Mouse (Mus musculus) liver, embryonic 16.5 days (tissue): ENCODE data around the gene Derl3. TPM values are rescaled to one million over a fixed set of nuclear protein-coding genes. Genes with fewer than 3 reads are reported as not detected.
"Not testable (repeated sequence)": the region's sequence is repeated elsewhere in the genome, so short reads cannot be mapped to it uniquely, and the experiment has no call there.

Source experiments
- ATAC-seq: fragments of 200-750 bp; cut with Nextera tagmentation; 2 replicates; pipeline ENCODE4 v1.8.0; 2017; ENCODE audit warnings: low read depth, mild to moderate bottlenecking, moderate number of reproducible peaks, moderate library complexity
- H3K27ac ChIP-seq: fragments of 300-500 bp; sonication (generic); 2 replicates; pipeline ENCODE4 v1.5.1; 2014; ENCODE audit warnings: mild to moderate bottlenecking, low read length
- H3K27me3 ChIP-seq: fragments of 300-500 bp; sonication (generic); 2 replicates; pipeline ENCODE4 v1.6.1; 2014; ENCODE audit warnings: low read depth, low read length, mixed read lengths; ENCODE audit not compliant: control insufficient read depth, insufficient read depth
- H3K36me3 ChIP-seq: fragments of 300-500 bp; sonication (generic); 2 replicates; pipeline ENCODE4 v1.6.1; 2014; ENCODE audit warnings: mild to moderate bottlenecking; ENCODE audit not compliant: control insufficient read depth, insufficient read depth
- H3K4me1 ChIP-seq: fragments of 300-500 bp; sonication (generic); 2 replicates; pipeline ENCODE4 v1.6.1; 2014; ENCODE audit warnings: low read depth, low read length, mixed read lengths; ENCODE audit not compliant: control insufficient read depth
- H3K4me2 ChIP-seq: fragments of 300-500 bp; sonication (generic); 2 replicates; pipeline ENCODE4 v1.6.1; 2014; ENCODE audit warnings: low read depth, low read length, mixed read lengths
- H3K4me3 ChIP-seq: fragments of 300-500 bp; sonication (generic); 2 replicates; pipeline ENCODE4 v1.5.1; 2014; ENCODE audit warnings: low read depth, mild to moderate bottlenecking, low read length
- H3K9ac ChIP-seq: fragments of 300-500 bp; sonication (generic); 2 replicates; pipeline ENCODE4 v1.6.1; 2014; ENCODE audit warnings: low read depth, low read length
- H3K9me3 ChIP-seq: fragments of 300-500 bp; sonication (generic); replicated peaks from 2 replicates; pipeline ENCODE4 v1.6.1; 2016; ENCODE audit warnings: low read length; ENCODE audit not compliant: control insufficient read depth
- WGBS: fragments of 180-500 bp; shearing (Covaris S2); extraction: QIAGEN DNeasy Blood & Tissue Kit; methylation state at CpG from one replicate; pipeline ENCODE4 v1.1.7; 2014; ENCODE audit not compliant: insufficient replicate concordance; 5-methylcytosine and 5-hydroxymethylcytosine counted together
- polyA plus RNA-seq: library from polyadenylated mRNA; unstranded; fragments of >200 nt; fragmentation: Nextera tagmentation; extraction: Ambion mirVana; gene quantifications from 2 replicates; pipeline ENCODE4 v1.2.1, GENCODE M21; 2015

Derl3 gene
- polyA plus RNA-seq, 1 experiment from 2014 or later = 0.85 TPM

DNA sequence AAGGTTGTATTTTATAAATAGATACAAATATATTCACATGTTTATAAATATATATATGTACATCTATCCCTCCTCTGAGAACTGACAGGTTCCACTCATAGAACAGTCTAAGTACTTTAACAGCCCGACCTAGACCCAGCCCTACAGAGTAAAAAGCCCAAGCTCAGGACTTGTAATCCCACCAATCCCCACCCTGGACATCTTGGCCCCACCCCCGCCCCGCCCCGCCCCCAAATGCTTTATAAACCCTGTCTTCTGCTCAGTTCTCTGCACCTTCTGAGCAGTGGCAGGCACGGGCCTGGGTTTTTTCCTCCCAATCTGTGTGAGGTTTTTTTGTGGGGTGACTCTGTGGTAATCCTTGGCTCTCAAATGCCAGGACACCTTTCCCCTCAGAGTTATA, 39.1 kb upstream of the Derl3 start:
- H3K36me3 ChIP-seq = no peaks in the 10 kb centered on the region
- WGBS = 30% methylated on average over 5 of the region's 5 CpGs
- no peak for ATAC-seq

DNA sequence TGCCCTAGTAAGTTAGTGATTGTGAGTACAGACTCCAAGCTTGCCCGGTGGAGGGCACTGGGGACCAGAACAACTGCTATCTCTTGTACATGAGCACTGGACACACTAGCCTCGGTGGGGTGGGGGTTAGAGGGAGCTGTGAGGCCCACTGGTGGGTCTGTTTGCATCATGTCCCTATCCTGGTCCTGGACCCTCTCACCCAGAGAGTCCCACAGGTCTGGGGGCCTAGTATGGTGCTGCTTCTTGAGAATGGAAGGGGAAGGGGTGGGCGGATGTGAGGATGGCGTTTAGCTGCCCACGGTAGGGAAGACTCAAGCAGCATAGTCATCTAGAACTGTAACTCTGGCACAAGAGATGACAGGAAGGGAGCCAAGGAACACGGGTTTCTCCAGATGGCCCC, 38.4 kb upstream of the Derl3 start:
- 51% methylated on average over 6 of the region's 6 CpGs for WGBS
- no peaks in the 10 kb centered on the region for H3K27me3 ChIP-seq
- H3K36me3 ChIP-seq = no peaks in the 10 kb centered on the region
- no peak for ATAC-seq
- H3K4me1 ChIP-seq = peaks cover 19% of the 10 kb centered on the region
- no peak overlapping the region for H3K4me3 ChIP-seq
- no peak overlapping the region for H3K9ac ChIP-seq
- H3K27ac ChIP-seq = no peak overlapping the region
- H3K4me2 ChIP-seq = no peak overlapping the region
- no peaks in the 10 kb centered on the region for H3K9me3 ChIP-seq

More for the DNA sequence above, 39.1 kb upstream of the Derl3 start:
- H3K9me3 ChIP-seq = no peaks in the 10 kb centered on the region
- H3K4me1 ChIP-seq = peaks cover 19% of the 10 kb centered on the region
- no peak overlapping the region for H3K4me2 ChIP-seq
- no peak overlapping the region for H3K27ac ChIP-seq
- H3K4me3 ChIP-seq = no peak overlapping the region
- no peaks in the 10 kb centered on the region for H3K27me3 ChIP-seq
- no peak overlapping the region for H3K9ac ChIP-seq

GRCm38 (mm10) chr10:75855416-75855981, 37.7 kb upstream of the Derl3 start:
- Histone ChIP-seq H3K4me1 (peaks cover 22% of the 10 kb centered on the region), H3K27ac (no peak overlapping the region), H3K4me3 (no peak overlapping the region), H3K4me2 (no peak overlapping the region), H3K9me3 (no peaks in the 10 kb centered on the region), H3K27me3 (no peaks in the 10 kb centered on the region), H3K9ac (no peak overlapping the region), H3K36me3 (no peaks in the 10 kb centered on the region)
- no peak for ATAC-seq
- WGBS = 82% methylated on average over 15 of the region's 15 CpGs

- Histone ChIP-seq H3K27ac (no peak overlapping the region), H3K9me3 (no peaks in the 10 kb centered on the region), H3K27me3 (no peaks in the 10 kb centered on the region), H3K4me1 (peaks cover 25% of the 10 kb centered on the region), H3K9ac (no peak overlapping the region), H3K36me3 (no peaks in the 10 kb centered on the region), H3K4me3 (no peak overlapping the region), H3K4me2 (no peak overlapping the region)
- WGBS = 70% methylated on average over 11 of the region's 11 CpGs
- ATAC-seq = no peak
These were observed 36.9 kb upstream of the Derl3 start for GRCm38 (mm10) chr10:75856155-75856907.

- Histone ChIP-seq H3K9me3 (no peaks in the 10 kb centered on the region), H3K4me1 (peaks cover 25% of the 10 kb centered on the region), H3K36me3 (no peaks in the 10 kb centered on the region), H3K4me3 (no peak overlapping the region), H3K27me3 (no peaks in the 10 kb centered on the region), H3K4me2 (no peak overlapping the region), H3K9ac (no peak overlapping the region), H3K27ac (no peak overlapping the region)
- no peak for ATAC-seq
- WGBS = 68% methylated on average over 3 of the region's 3 CpGs
These were observed 36.2 kb upstream of the Derl3 start for GRCm38 (mm10) chr10:75856976-75857375.

- Histone ChIP-seq H3K4me3 (no peak overlapping the region), H3K27ac (no peak overlapping the region), H3K9me3 (no peaks in the 10 kb centered on the region), H3K4me2 (no peak overlapping the region), H3K9ac (no peak overlapping the region), H3K36me3 (no peaks in the 10 kb centered on the region), H3K27me3 (no peaks in the 10 kb centered on the region), H3K4me1 (peaks cover 25% of the 10 kb centered on the region)
- 78% methylated on average over 4 of the region's 4 CpGs for WGBS
- no peak for ATAC-seq
These were observed 35.6 kb upstream of the Derl3 start for GRCm38 (mm10) chr10:75857598-75857997.

- H3K36me3 ChIP-seq = no peaks in the 10 kb centered on the region
- peak; percentile 53 for ATAC-seq
- peak overlapping the region; percentile 78 for H3K9ac ChIP-seq
- H3K9me3 ChIP-seq = no peaks in the 10 kb centered on the region
- 2% methylated on average over 27 of the region's 27 CpGs for WGBS
- H3K27me3 ChIP-seq = no peaks in the 10 kb centered on the region
- H3K27ac ChIP-seq = peak overlapping the region; percentile 90
- peak overlapping the region; percentile 72 for H3K4me3 ChIP-seq
- peak overlapping the region; percentile 85 for H3K4me2 ChIP-seq
- H3K4me1 ChIP-seq = peaks cover 25% of the 10 kb centered on the region
These were observed 34.0 kb upstream of the Derl3 start for GRCm38 (mm10) chr10:75859107-75859746.

DNA sequence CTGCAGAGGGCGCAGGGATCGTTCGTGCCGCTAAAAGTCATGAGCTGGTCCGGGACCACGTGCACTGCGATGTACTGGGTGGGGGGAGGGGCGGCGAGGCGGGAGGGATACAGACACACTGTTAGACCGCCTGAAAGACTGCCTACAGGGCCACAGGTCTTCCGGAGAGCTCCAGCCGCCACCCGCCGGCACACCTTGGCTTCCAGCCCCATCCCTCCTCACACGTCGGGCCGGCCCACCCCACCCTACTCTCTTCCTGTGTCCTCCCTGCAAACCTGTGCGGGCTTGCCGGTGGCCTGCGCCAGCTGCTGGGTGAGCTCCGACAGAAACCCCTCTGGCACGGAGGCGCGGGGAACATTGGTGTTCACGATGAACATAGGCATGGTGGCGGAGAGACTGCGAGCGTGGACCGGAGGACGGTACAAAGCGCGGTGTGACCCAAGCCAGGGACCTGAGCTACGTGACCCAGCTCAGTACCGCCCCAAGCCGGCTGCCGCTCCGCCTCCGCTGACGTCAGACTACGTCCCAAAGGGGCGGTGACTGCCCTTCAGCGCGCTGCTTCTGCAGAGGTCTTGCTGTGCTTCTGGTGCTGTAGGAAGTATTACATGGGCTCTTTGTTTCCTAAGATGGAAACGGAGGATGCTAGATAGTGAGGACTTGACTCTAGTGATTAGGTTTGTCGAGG, 33.3 kb upstream of the Derl3 start, which contains the start of gene Mif:
Gene Mif, minus strand, starts transcription at position 455 of the 685 bp plus-strand sequence.
- H3K27me3 ChIP-seq, H3K9me3 ChIP-seq, H3K36me3 ChIP-seq: not testable (repeated sequence)
- peak within 1 kb of the TSS; percentile 85 for H3K4me2 ChIP-seq
- WGBS = 1% methylated on average over 44 of the region's 46 CpGs
- peaks cover 25% of the 10 kb centered on the region for H3K4me1 ChIP-seq
- peak within 1 kb of the TSS; percentile 78 for H3K9ac ChIP-seq
- H3K4me3 ChIP-seq = peak within 1 kb of the TSS; percentile 72
- H3K27ac ChIP-seq = peak within 1 kb of the TSS; percentile 90
- ATAC-seq = peak; percentile 94
